Mouse (Mus musculus) erythroblast, embryonic 14.5 days (primary cell): ENCODE data around the gene Zfhx3. TPM values are rescaled to one million over a fixed set of nuclear protein-coding genes. Genes with fewer than 3 reads are reported as not detected.

Experiments
- H3K27me3 ChIP-seq: 2 replicates; pipeline ENCODE4 v1.6.1; 2012; ENCODE audit warnings: inconsistent platforms; ENCODE audit not compliant: control insufficient read depth
- H3K36me3 ChIP-seq: 2 replicates; pipeline ENCODE4 v1.6.1; 2012; ENCODE audit warnings: mild to moderate bottlenecking, inconsistent platforms; ENCODE audit not compliant: control insufficient read depth
- H3K4me1 ChIP-seq: 2 replicates; pipeline ENCODE4 v1.6.1; 2012; ENCODE audit warnings: inconsistent platforms; ENCODE audit not compliant: control insufficient read depth
- H3K4me3 ChIP-seq: replicated peaks from 2 replicates; pipeline ENCODE3; 2012; ENCODE audit warnings: moderate library complexity, mild to moderate bottlenecking, inconsistent platforms
- H3K9me3 ChIP-seq: 2 replicates; pipeline ENCODE4 v1.6.1; 2012; ENCODE audit warnings: low read length, inconsistent platforms, mixed read lengths; ENCODE audit not compliant: control insufficient read depth
- GATA1 ChIP-seq: IDR thresholded peaks from 2 replicates; pipeline ENCODE4 v1.6.1; 2012; ENCODE audit warnings: low read length, inconsistent platforms, mixed read lengths
- TAL1 ChIP-seq: IDR thresholded peaks from 3 replicates; pipeline ENCODE4 v1.6.1; 2012; ENCODE audit warnings: low read length, inconsistent platforms, mixed read lengths
- polyA plus RNA-seq: library from polyadenylated mRNA; stranded (reverse); fragments of >175 nt; gene quantifications from 2 replicates; pipeline ENCODE4 v1.2.3, GENCODE M21; 2012

Gene Zfhx3
- polyA plus RNA-seq, 1 experiment = 0.03 TPM

GRCm38 (mm10) chr8:108661486-108662093 is 719.1 kb downstream of the Zfhx3 start:
- Histone ChIP-seq H3K4me3 (no peak overlapping the region), H3K4me1 (no peaks in the 10 kb centered on the region), H3K27me3 (no peaks in the 10 kb centered on the region), H3K9me3 (peaks cover 4% of the 10 kb centered on the region), H3K36me3 (no peaks in the 10 kb centered on the region)
- TF ChIP-seq TAL1 (no peak), GATA1 (no peak)

- TF ChIP-seq GATA1 = no peak
- TF ChIP-seq TAL1 = no peak
- no peaks in the 10 kb centered on the region for H3K4me1 ChIP-seq
- H3K4me3 ChIP-seq = no peak overlapping the region
- H3K27me3 ChIP-seq = no peaks in the 10 kb centered on the region
- H3K9me3 ChIP-seq = peaks cover 4% of the 10 kb centered on the region
- no peaks in the 10 kb centered on the region for H3K36me3 ChIP-seq
These were observed 720.3 kb downstream of the Zfhx3 start for GRCm38 (mm10) chr8:108662766-108663165.

- no peak for TF ChIP-seq TAL1
- TF ChIP-seq GATA1 = no peak
- Histone ChIP-seq H3K27me3 (no peaks in the 10 kb centered on the region), H3K4me3 (no peak overlapping the region), H3K36me3 (no peaks in the 10 kb centered on the region), H3K9me3 (no peaks in the 10 kb centered on the region), H3K4me1 (no peaks in the 10 kb centered on the region)
These were observed 729.6 kb downstream of the Zfhx3 start for GRCm38 (mm10) chr8:108671939-108672515.

- no peak overlapping the region for H3K4me3 ChIP-seq
- no peaks in the 10 kb centered on the region for H3K4me1 ChIP-seq
- TF ChIP-seq TAL1 (no peak), GATA1 (no peak)
- H3K36me3 ChIP-seq = no peaks in the 10 kb centered on the region
- H3K9me3 ChIP-seq = no peaks in the 10 kb centered on the region
- no peaks in the 10 kb centered on the region for H3K27me3 ChIP-seq
These were observed 732.6 kb downstream of the Zfhx3 start for GRCm38 (mm10) chr8:108675001-108675525.

GRCm38 (mm10) chr8:108689694-108690093 is 747.2 kb downstream of the Zfhx3 start:
- no peak overlapping the region for H3K4me3 ChIP-seq
- H3K36me3 ChIP-seq = no peaks in the 10 kb centered on the region
- no peaks in the 10 kb centered on the region for H3K4me1 ChIP-seq
- TF ChIP-seq GATA1 (no peak), TAL1 (no peak)
- no peaks in the 10 kb centered on the region for H3K9me3 ChIP-seq
- peaks cover 9% of the 10 kb centered on the region for H3K27me3 ChIP-seq

GRCm38 (mm10) chr8:108690576-108691455 is 748.4 kb downstream of the Zfhx3 start:
- no peaks in the 10 kb centered on the region for H3K4me1 ChIP-seq
- H3K4me3 ChIP-seq = no peak overlapping the region
- H3K36me3 ChIP-seq = no peaks in the 10 kb centered on the region
- no peak for TF ChIP-seq GATA1
- TF ChIP-seq TAL1 = no peak
- H3K9me3 ChIP-seq = no peaks in the 10 kb centered on the region
- peaks cover 20% of the 10 kb centered on the region for H3K27me3 ChIP-seq

GRCm38 (mm10) chr8:108691456-108692238 is 749.2 kb downstream of the Zfhx3 start:
- no peaks in the 10 kb centered on the region for H3K9me3 ChIP-seq
- no peaks in the 10 kb centered on the region for H3K4me1 ChIP-seq
- no peaks in the 10 kb centered on the region for H3K36me3 ChIP-seq
- no peak overlapping the region for H3K4me3 ChIP-seq
- peaks cover 29% of the 10 kb centered on the region for H3K27me3 ChIP-seq
- TF ChIP-seq GATA1 (no peak), TAL1 (no peak)

- Histone ChIP-seq H3K4me3 (no peak overlapping the region), H3K27me3 (peaks cover 35% of the 10 kb centered on the region), H3K9me3 (no peaks in the 10 kb centered on the region), H3K36me3 (no peaks in the 10 kb centered on the region), H3K4me1 (no peaks in the 10 kb centered on the region)
- no peak for TF ChIP-seq TAL1
- TF ChIP-seq GATA1 = no peak
These were observed 749.8 kb downstream of the Zfhx3 start for GRCm38 (mm10) chr8:108692239-108692627.
